Mouse (Mus musculus) G1E (cell line): Measurements from ENCODE around the gene 1190005I06Rik.

Experiments
- CTCF ChIP-seq: IDR thresholded peaks from 2 replicates; pipeline ENCODE4 v1.5.1; 2012; ENCODE audit warnings: low read depth, low read length, inconsistent platforms, mixed read lengths
- POLR2AphosphoS5 ChIP-seq: IDR thresholded peaks from 2 replicates; pipeline ENCODE4 v1.6.1; 2012; ENCODE audit warnings: low read depth, low read length, inconsistent platforms; ENCODE audit not compliant: insufficient replicate concordance
- TAL1 ChIP-seq: conservative IDR thresholded peaks from 2 replicates; pipeline ENCODE4 v1.6.1; 2012; ENCODE audit warnings: low read depth, low read length, inconsistent platforms, mixed read lengths

DNA sequence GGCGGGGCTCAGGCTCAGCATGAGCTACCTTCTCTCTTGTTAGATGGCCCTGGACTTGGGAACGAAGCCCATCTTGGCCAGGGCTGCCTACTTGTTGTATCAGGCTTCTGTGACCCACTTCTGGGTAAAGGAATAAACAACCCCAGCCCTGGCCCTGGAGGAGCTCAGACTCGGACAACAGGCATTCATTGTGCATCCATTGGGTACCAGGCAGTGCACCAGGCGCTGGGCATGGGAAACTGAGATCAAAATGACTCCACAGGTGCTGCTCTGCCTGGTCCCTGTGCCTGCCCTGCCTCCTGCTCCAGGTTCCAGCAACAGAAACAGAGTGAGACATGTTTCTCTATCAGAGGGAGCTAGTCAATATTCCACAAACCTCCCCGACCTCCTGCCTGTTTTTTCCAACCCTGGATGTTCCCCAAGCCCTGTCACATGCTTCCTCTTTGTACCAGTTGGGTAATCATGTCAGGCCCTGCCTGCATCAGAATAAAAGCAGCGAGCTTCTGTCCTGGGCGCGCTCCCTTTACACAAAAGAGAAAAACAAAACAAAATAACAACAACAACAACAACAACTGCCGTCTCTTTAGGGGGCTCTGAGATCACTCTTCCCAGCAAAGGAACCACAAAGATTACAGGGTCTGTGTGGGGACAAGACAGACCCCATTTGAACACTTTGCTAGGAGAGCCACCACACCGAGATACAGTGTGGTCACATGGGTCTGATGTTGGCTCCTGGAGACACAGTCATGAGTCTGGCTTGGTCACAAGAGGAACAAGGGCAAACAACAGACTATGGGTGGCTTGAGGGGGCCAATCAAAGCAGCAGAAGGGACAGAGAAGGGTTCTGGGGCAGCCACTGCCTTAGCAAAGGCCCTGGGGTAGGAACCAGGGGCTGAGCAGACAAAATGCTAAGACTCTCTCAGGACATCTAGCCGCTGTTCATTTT is 27.9 kb downstream of the 1190005I06Rik start:
- TF ChIP-seq CTCF = no peak
- no peak for TF ChIP-seq POLR2AphosphoS5
- TF ChIP-seq TAL1 = no peak
